Mouse (Mus musculus): Measurements from ENCODE around the gene Polr2a.
"Not testable (repeated sequence)": the region's sequence is repeated elsewhere in the genome, so short reads cannot be mapped to it uniquely, and the experiment has no call there.

- not testable (repeated sequence) for TF ChIP-seq POLR2AphosphoS2 (IDR thresholded peaks at IDR 0.05; ENCODE audit: low read length); CTCF (IDR thresholded peaks at IDR 0.05 in 2 of 3, conservative IDR thresholded peaks at IDR 0.05 in 1 of 3; ENCODE audit: control insufficient read depth in 1 of 3, insufficient read depth in 1 of 3, low read depth in 2 of 3, low read length in 3 of 3, poor library complexity in 1 of 3, severe bottlenecking in 1 of 3); NELFE (IDR thresholded peaks at IDR 0.05; ENCODE audit: low read depth, low read length)
Observed at GRCm38 (mm10) chr11:69702886-69703285, 55.6 kb downstream of the Polr2a start.
